Mouse (Mus musculus) adrenal gland, postnatal 4 days (tissue): ENCODE results near the gene Psme2b. TPM values are rescaled to one million over a fixed set of nuclear protein-coding genes. Genes with fewer than 3 reads are reported as not detected.
"Not testable (repeated sequence)": the region's sequence is repeated elsewhere in the genome, so short reads cannot be mapped to it uniquely, and the experiment has no call there.

Experiments
- DNase-seq, 2 experiments: peaks; one replicate each; pipeline ENCODE4 v3.0.0; 2021 to 2022; ENCODE audit warnings: low spot score in 2 of 2, mixed read lengths in 2 of 2
- long read RNA-seq, 2 experiments: library from polyadenylated mRNA; stranded (forward); transcript quantifications; one replicate each; pipeline ENCODE4 v2.0.0; 2021
- total RNA-seq, 2 experiments: library from RNA; stranded (reverse); gene quantifications; 2 replicates each; pipeline ENCODE4 v1.2.3; 2021

The Psme2b gene
- total RNA-seq: 1 to 10 TPM; 8.2 to 9.1 TPM
- long read RNA-seq, experiment 1, transcript Psme2b-201 (1 exons, 837 nt): major isoform, 5 of 5 reads
- long read RNA-seq, experiment 1, partial matches to known transcripts: 0 of 5 reads
- long read RNA-seq, experiment 1, other reads (novel, unspliced or antisense): 0 of 5 reads
- long read RNA-seq, experiment 2, partial matches to known transcripts: 0 of 3 reads
- long read RNA-seq, experiment 2, other reads (novel, unspliced or antisense): 0 of 3 reads

DNA sequence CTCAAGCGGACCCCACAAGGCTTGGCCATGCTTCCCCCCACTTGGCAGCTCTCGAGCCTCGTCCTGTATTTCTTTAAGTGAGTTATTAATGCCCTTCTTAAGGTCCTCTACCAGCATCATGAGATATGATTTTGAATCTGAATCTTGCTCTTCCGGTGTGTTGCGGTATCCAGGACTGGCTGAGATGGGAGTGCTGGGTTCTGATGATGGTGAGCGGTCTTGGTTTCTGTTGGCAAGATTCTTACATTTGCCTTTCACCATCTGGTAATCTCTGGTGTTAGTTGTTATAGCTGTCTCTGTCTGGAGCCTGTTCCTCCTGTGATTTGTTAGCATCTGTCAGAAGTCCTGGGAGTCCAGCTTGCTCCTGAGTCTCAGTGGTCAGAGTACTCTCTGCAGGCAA lies at the start of gene Psme2b:
Gene Psme2b, minus strand, starts transcription at position 101 of the 400 bp plus-strand sequence.
- not testable (repeated sequence) for DNase-seq

DNA sequence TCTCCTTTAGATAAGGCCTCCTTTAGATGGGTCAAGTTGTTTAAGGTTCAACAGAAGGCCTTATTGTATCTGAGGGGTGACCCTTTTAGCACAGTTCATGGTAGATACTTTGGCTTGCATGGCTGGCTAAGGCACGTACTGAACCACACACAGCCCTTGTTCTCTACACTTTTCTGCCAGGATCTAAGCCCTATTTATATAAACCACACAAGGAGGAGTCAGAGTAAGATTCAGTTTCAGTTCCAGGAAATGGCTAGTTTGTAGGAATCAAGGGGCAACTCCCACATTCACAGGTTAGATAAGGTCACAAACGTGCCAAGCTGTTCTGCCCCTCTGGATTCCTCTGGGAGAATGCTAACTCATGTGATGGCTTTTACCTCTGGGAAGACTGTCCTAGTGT lies 48.0 kb upstream of the Psme2b start, which contains the start of gene Tgtp1:
Gene Tgtp1, minus strand, starts transcription at position 155 of the 400 bp plus-strand sequence.
- DNase-seq: not testable (repeated sequence)

DNA sequence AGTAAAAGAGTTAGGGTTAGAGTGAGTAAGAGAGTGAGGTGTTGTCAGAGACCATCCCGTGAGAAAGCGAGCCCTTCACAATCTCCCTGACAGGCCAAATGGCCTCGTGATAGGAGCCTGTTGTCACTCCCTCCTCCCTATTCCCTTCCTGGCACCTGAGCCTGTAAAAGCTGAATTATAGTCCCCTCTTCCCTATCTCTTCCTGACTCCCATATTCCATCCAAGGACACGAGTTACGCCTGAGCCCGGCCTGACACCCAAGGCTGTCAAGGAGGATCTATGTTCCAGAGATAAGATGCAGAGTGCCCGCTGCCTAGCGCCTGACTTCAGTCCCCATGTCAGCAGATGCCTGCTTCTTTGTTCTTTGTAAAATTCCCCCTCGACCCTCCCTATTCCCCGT lies 47.3 kb upstream of the Psme2b start:
- DNase-seq: not testable (repeated sequence)

DNA sequence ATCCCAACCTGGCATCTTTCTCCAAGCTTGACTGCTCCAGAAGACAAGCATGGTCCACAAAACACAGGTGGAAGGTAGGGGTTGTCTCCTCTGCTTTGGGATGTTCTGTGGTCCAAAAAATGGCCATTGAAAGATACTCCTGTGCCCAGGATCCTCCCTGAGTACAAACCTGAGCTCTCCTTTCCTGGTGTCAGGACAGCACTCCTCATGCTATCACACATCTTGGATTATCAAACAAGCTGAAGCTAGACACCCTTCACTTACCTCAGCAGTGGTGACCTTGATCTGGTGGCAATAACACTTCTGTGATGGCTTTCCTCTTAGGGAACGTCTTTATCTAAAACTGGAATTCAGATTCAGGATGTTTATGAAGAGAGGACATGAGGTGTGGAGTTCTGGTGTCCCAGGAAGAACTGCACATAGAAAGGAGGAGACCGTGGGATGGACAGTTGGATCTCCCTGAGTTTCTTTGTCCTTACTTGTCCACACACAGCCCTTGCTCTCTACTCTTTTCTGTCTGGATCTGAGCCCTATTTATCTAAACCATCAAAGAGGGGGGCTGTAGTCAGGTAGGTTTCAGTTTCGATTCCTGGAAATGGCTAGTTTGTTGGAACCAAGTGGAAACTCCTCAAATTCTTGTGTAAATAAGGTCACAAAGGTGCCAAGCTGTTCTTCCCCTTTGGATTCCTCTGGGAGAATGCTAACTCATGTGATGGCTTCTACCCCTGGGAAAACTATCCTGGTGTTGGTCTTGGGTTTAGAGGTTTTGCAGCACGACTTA lies 45.9 kb upstream of the Psme2b start, which contains the start of gene Gm12185:
Gene Gm12185, minus strand, starts transcription at position 487 of the 781 bp plus-strand sequence.
- DNase-seq: not testable (repeated sequence)

DNA sequence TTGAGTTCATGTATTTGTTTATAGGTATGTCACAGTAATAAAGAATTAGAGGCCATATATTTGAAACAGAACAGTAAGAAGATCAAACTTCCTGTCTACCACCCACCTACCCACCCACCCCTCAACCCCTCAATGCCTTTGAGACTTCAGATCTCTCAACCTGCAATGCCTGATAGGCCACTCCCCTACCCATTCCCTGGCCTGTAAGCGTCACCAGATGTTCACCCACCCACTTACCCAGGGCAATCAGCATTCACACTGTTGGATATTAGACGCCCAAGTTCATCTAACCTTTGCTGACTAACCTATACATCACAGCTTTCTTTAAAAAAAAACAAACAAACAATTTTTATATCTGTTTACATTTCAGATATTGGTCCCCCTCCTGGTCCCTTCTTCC lies 44.0 kb upstream of the Psme2b start:
- not testable (repeated sequence) for DNase-seq

DNA sequence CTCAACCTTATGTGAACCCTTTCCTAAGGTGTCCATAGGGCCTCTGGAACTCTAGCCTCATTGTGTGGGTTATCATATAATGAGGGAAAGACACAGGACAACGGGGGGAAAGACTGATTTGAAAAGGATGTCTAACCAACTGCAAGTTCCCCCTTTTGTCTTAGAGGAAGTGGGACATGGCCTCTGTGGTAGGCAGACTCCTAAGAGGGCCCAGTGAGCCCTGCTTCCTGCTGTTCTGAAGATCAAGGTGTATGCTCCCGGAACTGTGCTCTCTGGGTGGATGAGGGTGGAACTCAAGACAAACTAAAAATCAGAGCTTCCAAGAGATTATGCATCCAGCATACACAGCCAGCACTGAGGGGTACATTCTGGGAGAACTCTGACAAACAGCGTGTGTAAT lies 42.2 kb upstream of the Psme2b start:
- DNase-seq: not testable (repeated sequence)

DNA sequence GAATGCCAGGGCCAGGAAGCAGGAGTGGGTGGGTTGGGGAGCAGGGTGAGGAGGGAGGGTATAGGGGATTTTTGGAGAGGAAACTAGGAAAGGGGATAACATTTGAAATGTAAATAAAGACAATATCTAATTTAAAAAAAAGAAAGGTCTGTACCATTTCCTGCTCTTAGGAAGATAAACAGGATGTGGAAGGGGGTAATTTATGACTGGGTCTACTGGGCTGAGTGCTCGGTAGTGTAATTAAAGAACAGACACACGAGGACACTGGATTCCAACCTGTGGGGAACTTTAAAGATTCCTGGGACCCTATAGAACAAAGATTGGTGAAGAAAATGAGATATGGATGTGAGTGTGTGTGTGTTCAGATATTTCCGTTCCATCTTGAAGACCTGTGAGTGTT lies 36.9 kb upstream of the Psme2b start:
- not testable (repeated sequence) for DNase-seq

DNA sequence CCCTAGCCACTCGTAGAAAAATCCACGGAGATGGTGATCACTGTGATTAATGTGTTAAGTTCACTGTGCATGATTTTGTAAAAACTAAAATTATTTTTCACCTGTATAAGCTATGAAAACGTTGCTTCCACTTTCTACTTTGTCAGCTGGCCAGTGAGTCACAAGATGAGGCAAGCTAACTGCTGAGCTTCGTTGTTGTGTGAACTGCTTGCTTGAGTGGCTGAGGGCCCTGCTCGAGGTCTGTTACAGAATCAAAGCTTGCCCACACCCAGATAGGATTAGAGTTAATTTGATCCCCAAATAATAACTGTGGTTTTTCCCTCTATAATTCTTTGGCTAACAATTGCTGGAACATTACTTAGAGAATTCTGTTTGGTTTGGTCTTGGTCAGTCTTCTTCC lies 34.1 kb upstream of the Psme2b start:
- DNase-seq: not testable (repeated sequence)

DNA sequence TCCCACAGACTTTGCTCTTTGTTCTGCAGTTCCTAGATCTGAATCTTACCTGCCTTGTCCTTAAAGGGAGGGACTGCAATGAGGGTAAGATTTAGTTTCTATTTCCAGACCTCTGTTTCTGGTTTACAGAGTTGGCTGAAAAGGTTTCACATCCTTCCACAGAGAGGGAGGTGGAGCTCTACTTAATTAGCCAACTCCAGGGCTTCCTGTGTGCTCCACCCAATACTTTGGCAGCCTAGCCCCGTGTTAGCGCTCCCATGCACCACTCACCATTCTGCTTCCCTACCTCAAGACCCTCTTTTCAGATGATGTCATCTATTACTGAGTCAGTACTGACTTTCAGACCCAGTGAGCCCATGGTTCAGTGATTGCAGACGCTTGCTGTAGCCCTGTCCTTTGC lies 33.3 kb upstream of the Psme2b start, which contains the start of gene 9930111J21Rik1:
Gene 9930111J21Rik1, minus strand, starts transcription at position 148 of the 400 bp plus-strand sequence.
- DNase-seq: not testable (repeated sequence)

DNA sequence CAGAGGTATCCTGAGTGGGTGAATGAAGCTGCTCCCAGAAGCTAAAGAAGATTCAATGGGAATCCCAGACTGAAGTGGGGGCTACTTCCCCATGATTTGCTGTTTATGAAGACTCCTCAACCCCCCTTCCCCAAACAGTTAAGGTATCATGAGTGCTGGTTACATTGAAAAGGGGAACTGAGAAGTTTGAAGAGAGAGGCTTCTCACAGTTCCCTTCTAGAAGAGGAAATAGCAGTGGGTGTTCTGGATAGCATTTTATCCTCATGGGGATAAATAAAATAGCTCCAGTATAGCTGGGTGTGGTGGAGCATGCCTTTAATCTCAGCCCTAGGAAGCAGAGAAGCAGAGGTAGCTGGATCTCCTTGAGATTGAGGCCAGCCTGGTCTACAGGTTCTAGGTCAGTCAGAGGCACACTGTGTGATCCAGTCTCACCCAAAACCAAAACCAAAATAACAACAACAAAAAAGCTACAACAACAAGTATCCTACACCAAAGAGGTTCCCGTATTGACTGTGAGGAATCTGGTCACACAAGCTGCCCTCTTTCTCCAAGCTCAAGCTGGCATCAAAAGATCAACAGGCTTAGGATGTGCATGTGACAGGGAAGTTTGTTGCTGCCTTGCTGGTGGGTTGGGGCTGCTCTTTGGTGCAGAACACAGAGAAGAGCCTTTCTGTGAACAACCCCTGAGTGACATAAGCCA lies 32.4 kb upstream of the Psme2b start, which contains the start of gene Olfr56:
Gene Olfr56, plus strand, starts transcription at position 650 of the 700 bp plus-strand sequence.
- DNase-seq: not testable (repeated sequence)

DNA sequence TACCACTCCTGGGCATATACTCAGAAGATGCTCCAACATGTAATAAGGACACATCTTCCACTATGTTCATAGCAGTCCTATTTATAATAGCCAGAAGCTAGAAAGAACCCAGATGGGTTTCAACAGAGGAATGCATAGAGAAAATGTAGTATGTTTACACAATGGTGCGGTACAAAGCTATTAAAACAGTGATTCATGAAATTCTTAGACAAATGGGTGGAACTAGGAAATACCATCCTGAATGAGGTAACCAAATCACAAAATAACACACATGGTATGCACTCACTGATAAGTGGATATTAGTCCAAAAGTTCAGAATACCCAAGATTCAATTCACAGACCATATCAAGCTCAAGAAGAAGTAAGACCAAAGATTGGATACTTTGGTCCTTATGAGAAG lies 28.7 kb upstream of the Psme2b start:
- not testable (repeated sequence) for DNase-seq

DNA sequence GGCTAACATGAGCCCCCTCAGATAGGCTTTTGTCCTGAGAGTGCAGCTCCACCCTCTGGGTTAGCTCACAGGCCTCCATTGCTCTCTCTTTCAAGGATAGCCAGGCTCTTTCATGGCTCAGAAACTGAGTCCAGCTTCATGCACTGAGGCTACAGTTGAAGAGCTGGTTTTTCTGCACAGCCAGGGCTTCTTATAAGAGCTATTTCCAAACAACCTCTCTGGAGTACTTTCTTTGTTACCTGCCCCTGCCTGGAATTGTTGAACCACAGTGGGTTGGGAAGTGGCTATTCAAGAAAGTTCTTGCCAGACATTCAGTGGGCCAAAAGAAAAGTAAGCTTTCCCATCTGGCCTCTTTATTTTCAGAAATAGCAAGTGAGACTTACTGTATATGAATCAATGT lies 6.7 kb downstream of the Psme2b start:
- not testable (repeated sequence) for DNase-seq

DNA sequence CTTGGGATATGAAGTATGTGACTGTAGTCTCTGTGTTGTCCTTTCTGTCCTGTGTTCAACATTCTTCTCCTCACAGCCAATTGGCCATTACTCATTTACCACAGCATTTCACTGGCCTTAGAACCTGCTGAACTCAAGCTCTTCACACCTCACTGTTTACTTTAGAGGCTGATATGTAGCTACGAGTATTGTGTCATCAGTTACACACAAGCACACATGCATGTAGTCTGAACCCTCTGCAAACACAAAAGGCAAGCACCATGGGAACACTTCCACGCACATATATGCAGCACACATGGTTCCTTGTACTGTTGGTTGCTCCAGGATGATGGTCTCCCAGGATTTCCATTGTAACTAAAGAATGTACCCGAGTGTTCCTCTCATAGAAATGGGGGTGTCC lies 10.7 kb downstream of the Psme2b start:
- not testable (repeated sequence) for DNase-seq

DNA sequence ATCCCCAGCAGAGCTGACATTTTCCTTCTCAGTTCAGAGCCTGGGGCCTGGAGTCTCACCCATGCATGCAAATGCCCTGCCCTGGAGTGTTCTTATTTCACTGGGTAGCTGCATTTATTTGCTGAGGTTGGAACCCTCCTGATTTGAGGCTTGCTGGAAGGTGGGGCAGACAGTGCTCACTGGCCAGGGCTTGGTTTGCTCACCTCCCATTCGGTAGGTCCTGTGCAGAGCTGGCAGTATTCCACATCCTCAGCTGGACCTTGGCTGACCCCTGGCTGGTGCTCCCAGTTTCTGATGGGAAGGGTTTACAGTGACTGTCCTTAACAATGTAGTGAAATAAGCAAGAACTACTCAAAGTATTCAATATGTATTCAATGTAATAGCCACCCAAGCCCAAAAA lies 12.1 kb downstream of the Psme2b start:
- not testable (repeated sequence) for DNase-seq

DNA sequence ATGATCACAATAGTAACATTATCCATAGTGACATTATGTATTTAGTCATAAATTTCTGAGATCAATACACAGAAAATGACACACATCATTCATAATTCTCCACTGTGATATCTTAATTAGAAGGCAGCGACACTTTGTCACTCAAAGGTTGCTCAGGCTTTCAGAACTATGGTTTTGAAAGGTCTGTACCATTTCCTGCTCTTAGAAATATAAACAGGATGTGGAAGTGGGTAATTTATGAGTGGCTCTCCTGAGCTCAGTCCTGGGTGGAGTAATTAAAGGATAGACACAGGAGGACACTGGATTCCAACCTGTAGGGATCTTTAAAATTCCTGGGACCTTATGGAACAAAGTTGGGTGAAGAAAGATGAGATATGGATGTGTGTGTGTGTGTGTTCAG lies 12.6 kb downstream of the Psme2b start:
- DNase-seq: not testable (repeated sequence)

DNA sequence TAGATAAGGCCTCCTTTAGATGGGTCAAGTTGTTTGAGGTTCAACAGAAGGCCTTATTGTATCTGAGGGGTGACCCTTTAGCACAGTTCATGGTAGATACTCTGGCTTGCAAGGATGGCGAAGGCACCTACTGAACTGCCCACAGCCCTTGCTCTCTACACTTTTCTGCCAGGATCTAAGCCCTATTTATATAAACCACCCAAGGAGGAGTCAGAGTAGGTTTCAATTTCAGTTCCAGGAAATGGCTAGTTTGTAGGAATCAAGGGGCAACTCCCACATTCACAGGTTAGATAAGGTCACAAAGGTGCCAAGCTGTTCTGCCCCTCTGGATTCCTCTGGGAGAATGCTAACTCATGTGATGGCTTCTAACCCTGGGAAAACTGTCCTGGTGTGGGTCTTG lies 17.9 kb downstream of the Psme2b start:
- DNase-seq: not testable (repeated sequence)

DNA sequence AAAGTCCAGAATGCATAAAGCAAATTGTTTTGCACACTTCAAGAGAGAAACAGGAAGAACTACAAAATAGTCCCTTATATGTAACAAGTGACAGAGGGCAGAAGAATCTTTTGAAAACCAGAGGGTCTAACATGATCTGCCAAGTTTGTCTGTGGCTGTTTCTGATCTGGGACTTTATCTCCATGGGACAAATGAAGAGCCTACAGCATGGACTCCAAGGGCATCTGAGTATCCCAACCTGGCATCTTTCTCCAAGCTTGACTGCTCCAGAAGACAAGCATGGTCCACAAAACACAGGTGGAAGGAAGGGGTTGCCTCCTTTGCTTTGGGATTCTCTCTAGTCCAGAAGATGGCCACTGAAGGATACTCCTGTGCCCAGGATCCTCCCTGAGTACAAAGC lies 19.6 kb downstream of the Psme2b start:
- not testable (repeated sequence) for DNase-seq

DNA sequence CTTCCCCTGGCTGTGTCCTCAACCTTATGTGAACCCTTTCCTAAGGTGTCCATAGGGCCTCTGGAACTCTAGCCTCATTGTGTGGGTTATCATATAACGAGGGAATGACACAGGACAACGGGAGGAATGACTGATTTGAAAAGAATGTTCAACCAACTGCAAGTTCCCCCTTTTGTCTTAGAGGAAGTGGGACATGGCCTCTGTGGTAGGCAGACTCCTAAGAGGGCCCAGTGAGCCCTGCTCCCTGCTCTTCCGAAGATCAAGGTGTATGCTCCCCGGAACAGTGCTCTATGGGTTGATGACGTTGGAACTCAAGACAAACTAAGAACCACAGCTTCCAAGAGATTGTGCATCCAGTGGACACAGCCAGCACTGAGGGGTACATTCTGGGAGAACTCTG lies 22.2 kb downstream of the Psme2b start:
- DNase-seq: not testable (repeated sequence)

DNA sequence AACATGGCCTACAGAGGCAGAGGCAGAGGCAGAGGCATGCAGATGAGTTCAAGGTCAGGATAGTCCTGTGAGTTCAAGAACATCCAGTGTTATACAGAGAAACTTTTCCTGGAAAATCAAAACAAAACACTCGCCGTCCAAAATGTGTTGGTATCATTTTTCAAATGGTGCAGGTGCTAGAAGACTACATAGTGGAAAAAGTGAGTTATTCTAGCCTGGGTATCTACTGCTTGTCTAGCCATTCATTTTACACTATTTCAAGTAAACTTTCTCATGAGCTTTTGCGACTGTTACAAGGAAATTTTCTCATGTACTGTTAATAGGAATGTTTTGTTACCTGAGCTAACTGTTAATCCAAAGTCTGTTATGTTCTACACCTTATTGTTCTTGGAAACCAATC lies 27.6 kb downstream of the Psme2b start:
- no peak for DNase-seq

DNA sequence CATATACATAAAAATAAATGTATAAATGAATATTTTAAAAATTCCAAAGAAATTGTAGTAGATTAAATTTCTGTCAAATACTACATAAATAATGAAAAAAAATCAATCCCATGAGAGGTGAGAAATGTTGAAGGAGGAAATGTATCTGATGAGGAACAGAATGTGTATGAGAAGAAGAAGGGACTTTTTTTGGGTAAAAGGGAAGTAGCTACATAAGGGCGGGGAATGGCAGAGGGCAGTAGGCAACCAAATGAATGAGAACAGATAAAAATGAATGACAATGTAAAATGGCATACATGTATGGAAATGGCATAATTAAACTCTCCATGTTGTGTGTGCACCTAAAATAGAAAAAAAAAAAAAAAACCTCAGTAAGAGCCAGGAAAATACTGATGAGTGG lies 32.4 kb downstream of the Psme2b start:
- DNase-seq: no peak

DNA sequence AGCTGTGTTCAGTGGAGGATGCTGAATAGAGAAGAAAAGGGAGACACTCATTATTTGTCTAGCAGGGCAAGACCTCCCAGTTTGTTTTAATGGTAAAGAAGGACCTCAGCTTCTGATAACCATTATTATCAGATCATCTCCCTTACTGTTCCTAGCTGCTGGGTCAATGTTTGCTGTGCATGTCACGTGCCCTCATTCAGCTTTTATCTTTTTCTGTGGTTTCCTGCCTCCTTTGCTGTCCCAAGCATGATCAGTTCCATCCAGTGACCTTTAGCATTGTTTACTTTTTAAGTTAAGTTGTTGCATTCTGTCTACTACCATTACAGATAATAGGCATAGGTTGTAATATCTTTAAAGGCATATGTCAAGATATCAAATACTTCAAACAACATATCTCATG lies 37.5 kb downstream of the Psme2b start:
- DNase-seq: no peak
